Mouse (Mus musculus): ENCODE data around the gene Hoga1. TPM values are rescaled to one million over a fixed set of nuclear protein-coding genes. Genes with fewer than 3 reads are reported as not detected.

Hoga1 gene
- polyA plus RNA-seq, 1 experiment from 2014 or later, result 2.4 TPM

Other genes with a start within 250 kb of the Hoga1 start
- gene Arhgap19, start 243.6 kb upstream of the Hoga1 start, polyA plus RNA-seq (2015; fragmentation: Nextera tagmentation; extraction: Ambion mirVana), result 3.8 and 5.9 TPM in 2 replicates
- gene Frat1, start 215.6 kb upstream of the Hoga1 start, polyA plus RNA-seq (2015; fragmentation: Nextera tagmentation; extraction: Ambion mirVana), result 18.2 and 19.6 TPM in 2 replicates
- gene Frat2, start 197.5 kb upstream of the Hoga1 start, polyA plus RNA-seq (2015; fragmentation: Nextera tagmentation; extraction: Ambion mirVana), result 4.3 and 4.6 TPM in 2 replicates
- 16.6 and 21.2 TPM in 2 replicates for gene Rrp12, start 149.4 kb upstream of the Hoga1 start, polyA plus RNA-seq (2015; fragmentation: Nextera tagmentation; extraction: Ambion mirVana)
- 619 and 637 TPM in 2 replicates for gene Pgam1, start 133.7 kb upstream of the Hoga1 start, polyA plus RNA-seq (2015; fragmentation: Nextera tagmentation; extraction: Ambion mirVana)
- gene Exosc1, start 112.2 kb upstream of the Hoga1 start, polyA plus RNA-seq (2015; fragmentation: Nextera tagmentation; extraction: Ambion mirVana), result 52.4 and 55.9 TPM in 2 replicates
- 91.3 and 91.4 TPM in 2 replicates for gene Zdhhc16, start 112.1 kb upstream of the Hoga1 start, polyA plus RNA-seq (2015; fragmentation: Nextera tagmentation; extraction: Ambion mirVana)
- gene Mms19, start 64.5 kb upstream of the Hoga1 start, polyA plus RNA-seq (2015; fragmentation: Nextera tagmentation; extraction: Ambion mirVana), result 30.0 and 31.3 TPM in 2 replicates
- gene Ubtd1, start 63.8 kb upstream of the Hoga1 start, polyA plus RNA-seq (2015; fragmentation: Nextera tagmentation; extraction: Ambion mirVana), result 13.4 and 15.2 TPM in 2 replicates
- gene Ankrd2, start 9.6 kb upstream of the Hoga1 start, polyA plus RNA-seq (2015; fragmentation: Nextera tagmentation; extraction: Ambion mirVana), result 1.1 and 1.5 TPM in 2 replicates
- gene 4933411K16Rik, start 6.6 kb downstream of the Hoga1 start, polyA plus RNA-seq (2015; fragmentation: Nextera tagmentation; extraction: Ambion mirVana), result not detected in 2 replicates
- gene Morn4, start 40.7 kb downstream of the Hoga1 start, polyA plus RNA-seq (2015; fragmentation: Nextera tagmentation; extraction: Ambion mirVana), result 137 and 139 TPM in 2 replicates
- gene Pi4k2a, start 44.9 kb downstream of the Hoga1 start, polyA plus RNA-seq (2015; fragmentation: Nextera tagmentation; extraction: Ambion mirVana), result 9.6 and 23.9 TPM in 2 replicates
- 12.2 and 12.6 TPM in 2 replicates for gene Avpi1, start 83.4 kb downstream of the Hoga1 start, polyA plus RNA-seq (2015; fragmentation: Nextera tagmentation; extraction: Ambion mirVana)
- gene Marveld1, start 101.8 kb downstream of the Hoga1 start, polyA plus RNA-seq (2015; fragmentation: Nextera tagmentation; extraction: Ambion mirVana), result 1.5 and 2.3 TPM in 2 replicates
- 56.4 and 62.4 TPM in 2 replicates for gene Zfyve27, start 118.3 kb downstream of the Hoga1 start, polyA plus RNA-seq (2015; fragmentation: Nextera tagmentation; extraction: Ambion mirVana)
- gene Sfrp5, start 156.6 kb downstream of the Hoga1 start, polyA plus RNA-seq (2015; fragmentation: Nextera tagmentation; extraction: Ambion mirVana), result 2.7 and 3.5 TPM in 2 replicates
- gene Golga7b, start 202.0 kb downstream of the Hoga1 start, polyA plus RNA-seq (2015; fragmentation: Nextera tagmentation; extraction: Ambion mirVana), result 69.5 and 73.9 TPM in 2 replicates

All from hindbrain, embryonic 16.5 days (tissue).